Mouse (Mus musculus) CD8-positive naive resting alpha-beta T cell, adult 2 months (primary cell): ENCODE measurements at regions not wholly inside any gene's neighbourhood (a gene's known extent, or its start where the extent isn't known, plus 50 kb on each side); places are given as distances from the start of the nearest gene placed in this dataset.

ENCODE experiments used
- DNase-seq, 2 experiments: peaks; one replicate each; pipeline ENCODE4 v3.0.0; 2022; ENCODE audit warnings: low read depth in 2 of 2, low spot score in 2 of 2

DNA sequence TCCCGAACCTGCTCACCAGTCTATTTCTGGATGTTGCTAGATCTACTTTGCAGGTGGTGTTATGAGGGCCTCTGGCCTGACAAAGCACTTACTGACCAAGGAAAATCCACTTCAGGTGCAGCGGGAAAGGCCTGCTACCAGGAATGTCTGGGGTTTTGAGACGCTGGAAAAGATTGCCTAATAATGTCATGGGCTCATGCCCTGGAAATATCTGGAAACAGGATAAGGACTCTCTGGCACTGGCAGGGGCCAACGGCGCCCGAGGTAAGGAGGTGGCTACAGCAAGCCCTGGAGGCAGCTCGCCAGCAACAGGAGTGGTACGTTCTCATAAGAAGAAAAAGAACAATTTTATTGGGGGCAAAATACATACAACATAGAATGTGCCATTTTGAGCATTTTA, 94.7 kb downstream of the Zfp36l1 start:
- DNase-seq: no peak

DNA sequence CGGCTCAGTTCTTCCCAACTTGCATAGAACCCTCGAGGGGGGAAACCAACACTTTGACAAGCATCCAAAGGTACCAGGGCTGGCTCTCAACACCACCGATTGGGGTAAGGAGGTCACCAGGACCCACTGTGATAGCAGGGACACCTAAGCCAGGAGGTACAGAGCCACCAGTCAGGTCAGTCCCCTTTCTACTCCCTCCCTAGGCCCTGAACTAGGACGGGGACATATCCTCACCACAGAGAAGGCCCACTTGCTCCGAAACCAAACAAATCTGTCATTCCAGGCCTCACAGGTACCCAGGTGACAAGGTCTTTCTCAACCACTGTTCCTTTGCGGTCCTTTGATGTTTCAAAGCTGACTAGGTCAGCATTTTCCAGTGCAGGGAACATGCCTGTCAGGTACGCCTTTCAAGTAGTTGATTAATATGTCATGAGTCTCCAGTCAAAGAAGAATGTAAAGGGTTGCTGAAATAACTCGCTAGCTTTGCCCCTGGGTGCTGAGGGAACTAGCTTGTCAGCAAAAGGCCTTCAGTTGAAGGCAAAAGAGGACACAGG, 95.4 kb downstream of the Zfp36l1 start:
- no peak for DNase-seq

DNA sequence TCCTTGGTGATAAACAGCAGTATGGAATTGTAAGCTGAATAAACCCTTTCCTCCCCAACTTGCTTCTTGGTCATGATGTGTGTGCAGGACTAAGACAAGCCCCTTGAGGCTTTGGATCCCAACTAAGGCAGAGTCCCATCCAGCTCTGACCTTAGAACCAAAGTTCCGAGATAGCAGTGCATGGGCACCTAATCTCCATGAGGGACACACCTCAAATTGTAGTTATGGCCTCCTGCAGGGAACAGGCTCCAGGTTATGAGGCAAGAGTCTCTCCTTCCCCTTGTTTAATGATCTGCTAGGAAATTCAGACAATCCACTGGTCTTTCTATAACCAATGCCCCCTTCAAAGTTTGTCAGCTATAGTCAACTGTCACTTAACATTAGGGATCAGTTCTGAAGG, 96.9 kb downstream of the Zfp36l1 start:
- no peak for DNase-seq

DNA sequence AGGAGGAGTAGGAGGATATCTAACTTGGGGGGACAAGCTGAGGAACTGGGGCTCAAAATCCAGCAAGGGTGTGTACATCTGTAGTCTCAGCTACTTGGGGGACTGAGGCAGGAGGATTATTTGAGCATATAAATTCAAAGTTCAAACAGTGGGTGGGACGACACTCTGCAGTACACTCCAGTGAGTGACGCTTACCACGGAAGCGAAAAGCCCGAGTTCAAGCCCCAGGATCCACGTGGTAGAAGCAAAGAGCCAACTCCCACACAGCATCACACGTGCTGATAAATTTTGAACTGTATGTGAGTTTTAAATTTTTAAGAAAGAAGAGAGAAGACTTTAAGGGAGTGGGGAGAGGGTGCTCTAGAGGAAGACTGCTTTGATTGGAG, 98.2 kb downstream of the Zfp36l1 start:
- DNase-seq: no peak

DNA sequence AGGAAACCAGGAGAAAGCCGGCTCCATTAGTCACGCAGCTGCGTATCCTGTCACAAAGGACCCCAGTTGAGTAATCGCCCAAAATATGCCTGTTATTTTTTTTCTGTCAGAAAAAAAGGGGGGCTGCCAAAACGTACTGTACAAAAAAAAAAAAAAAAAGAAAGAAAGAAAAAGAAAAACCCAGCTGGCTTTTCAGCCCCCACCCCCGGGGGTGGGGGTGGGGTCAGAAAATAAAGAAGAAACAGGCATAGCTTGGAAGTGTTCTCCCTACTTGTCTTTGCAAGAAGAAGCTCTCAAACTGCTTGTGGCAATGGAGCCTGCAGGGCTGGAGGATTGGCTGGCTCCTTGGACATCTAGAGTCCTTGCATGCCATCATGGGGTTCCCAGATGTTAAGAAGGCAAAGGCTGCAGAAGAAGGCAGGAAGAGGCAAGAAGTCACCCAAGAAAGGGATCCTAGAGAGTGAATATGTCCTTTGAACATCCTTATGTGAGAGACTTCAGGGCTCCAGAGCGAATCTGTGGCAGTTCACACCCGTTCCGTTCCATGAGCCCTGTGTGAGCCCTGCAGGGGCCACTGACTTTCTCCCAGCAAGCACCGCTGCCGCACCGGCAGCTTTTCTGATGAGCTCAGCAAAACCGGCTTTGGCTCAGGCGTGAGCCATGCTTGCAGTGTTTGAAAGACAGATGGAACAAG, 98.8 kb downstream of the Zfp36l1 start:
- peak; percentile 23 to 40 for DNase-seq

DNA sequence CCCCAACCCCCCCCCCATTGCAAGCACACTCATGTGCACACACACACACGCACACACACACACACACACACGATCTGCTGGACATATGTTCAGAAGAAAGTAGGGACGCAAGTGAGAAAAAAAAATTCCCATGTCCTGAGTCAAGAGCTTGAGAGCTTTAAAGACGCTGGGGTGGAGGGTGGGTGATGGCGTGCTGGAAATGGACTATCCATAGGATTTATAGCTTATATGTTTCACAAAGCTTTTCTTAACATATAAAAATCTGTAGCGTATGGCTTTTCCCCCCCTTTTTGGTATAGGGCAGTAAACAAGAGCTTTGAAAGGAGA, 99.3 kb downstream of the Zfp36l1 start:
- DNase-seq: no peak

DNA sequence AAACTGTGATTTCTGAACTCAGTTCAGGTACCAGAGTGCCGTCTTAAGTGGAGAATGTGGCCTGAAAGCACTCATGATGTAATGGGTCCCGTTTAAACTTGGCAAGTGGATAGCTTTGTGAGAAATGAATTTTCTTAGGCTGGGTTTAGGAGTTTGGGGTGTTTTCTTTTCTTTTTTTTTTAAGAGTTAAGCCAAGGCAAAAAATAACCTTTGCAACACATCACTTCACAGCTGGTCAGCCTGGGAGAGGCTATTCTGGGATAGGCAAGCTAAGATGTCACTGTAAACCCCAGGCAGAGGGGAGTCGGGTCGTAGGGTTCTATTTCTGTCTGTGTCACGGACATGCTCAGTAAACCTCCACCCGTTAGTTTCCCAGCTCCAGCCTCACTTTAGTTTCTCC, 100.9 kb downstream of the Zfp36l1 start:
- no peak for DNase-seq

DNA sequence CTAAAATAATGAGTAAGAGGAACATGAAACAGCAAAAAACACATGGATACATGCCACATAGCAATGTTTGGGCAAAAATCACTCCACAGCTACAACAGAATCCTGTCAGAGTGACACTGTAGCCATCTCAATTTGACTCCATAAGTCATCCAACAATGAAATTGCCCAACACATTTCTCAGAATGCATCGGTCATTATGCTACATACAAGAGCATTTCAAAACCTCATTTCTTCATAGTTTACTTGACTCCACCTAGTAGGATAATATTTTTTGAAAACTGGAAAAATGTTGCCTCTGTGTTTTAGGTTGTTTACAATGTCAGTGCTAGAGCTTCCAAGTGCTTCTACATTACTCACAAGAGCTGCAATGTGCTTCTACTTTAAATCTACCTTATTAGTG, 101.9 kb downstream of the Zfp36l1 start:
- no peak for DNase-seq

DNA sequence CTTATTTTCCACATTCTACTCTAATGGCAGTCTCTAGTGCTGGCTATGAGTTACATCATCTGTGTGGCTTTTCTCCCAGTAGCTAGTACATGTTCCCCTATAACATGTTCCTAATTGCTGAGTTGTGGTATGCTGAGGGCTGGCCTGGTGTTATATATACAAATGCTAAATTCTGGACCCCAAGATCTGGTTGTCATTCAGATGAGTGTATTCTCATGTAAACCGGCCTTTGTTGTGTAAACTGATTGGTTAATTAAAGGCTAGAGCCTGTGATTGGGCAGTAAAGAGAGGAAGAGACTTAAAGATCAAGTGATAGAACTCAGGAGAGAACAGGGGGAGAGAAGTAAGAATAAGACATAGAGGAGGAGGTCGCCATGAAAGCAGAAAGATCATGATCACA, 102.6 kb downstream of the Zfp36l1 start:
- no peak for DNase-seq

DNA sequence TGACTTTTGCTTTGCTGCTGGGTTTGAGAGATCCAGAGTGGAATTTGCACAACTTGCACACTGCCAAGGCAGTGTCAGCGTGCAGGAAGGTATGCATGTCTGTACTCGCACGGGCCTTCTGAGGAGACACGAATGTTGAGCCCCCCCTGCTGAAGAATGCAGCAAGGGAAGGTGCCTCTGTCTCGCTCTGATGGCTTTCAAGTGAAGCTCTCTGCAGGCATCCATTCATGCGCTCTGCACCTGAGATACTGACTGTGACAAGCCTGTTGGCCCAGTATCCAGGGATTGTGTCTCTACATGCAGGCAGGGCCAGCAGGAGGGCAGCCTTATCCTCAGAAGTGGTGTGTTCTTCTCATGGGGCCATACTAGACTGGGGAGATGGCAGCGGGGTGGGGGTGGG, 105.0 kb downstream of the Zfp36l1 start:
- no peak for DNase-seq

DNA sequence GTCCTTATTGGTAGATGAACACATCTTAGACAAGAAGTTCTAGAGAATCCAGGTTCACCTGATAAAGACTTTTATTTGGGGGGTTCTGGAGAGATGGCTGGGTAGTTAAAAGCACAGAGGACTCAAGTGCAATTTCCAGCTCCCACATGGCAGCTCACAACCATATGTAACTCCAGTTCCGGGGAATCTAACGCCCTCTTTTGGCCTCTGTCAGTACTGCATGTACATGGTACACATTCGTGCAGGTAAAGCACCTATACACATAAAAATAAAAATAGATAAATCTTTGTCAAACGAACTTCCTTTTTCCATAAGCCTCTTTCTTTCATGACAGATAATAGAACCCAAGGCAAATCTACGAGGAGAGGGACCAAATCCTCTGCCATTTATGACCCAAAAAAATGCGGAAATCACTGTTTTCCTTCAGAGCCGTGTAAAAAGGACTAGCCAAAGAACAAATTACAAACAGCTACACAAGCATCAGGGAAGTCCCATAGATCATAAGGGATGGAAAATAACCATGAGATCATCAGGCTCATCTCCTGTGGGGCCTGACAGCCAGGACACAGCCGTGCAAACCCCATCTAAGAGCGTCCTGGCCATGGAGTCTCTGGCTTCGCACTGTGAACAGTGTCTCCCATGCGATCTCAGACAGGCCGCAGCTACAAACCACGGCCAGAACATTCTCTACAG, 107.4 kb downstream of the Zfp36l1 start:
- no peak for DNase-seq

DNA sequence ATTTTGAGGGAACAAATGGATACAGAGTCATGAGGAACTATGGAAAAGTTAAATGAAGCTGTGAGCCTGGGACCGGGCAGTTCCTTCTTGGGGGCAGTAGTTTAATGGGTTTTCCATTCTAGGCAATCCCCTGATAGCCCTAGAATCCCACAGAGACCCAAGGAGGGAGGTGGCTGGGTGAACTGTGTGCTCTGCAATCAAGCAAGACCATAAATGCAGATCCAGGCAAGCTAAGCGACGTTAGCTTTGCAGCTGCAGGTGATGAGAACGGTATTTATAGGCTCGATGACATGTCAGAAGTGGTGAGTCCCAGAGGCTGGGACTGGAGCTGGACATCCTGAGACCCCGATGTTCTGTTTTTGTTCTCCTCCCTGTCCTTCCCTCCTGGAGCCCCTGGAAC, 108.2 kb downstream of the Zfp36l1 start:
- DNase-seq: no peak

DNA sequence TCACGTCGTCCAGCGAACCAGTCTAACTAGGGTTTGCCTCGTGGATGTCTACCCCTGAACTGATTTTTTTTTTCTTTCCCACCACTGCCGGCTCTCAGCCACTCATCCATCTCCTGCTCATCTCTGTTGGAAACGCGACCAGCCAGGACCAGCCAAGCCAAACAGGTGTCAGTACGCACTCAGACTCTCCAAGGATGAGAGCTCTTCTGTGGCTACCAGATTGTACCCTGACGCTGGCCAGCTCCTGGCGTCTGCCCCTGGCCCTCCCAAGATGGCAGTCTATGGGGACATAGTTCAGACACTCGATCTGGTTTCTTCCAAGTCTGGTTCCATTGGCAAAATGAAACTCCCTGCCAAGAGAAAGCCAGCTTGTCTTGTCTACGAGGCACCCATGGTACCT, 109.3 kb downstream of the Zfp36l1 start:
- DNase-seq: no peak

DNA sequence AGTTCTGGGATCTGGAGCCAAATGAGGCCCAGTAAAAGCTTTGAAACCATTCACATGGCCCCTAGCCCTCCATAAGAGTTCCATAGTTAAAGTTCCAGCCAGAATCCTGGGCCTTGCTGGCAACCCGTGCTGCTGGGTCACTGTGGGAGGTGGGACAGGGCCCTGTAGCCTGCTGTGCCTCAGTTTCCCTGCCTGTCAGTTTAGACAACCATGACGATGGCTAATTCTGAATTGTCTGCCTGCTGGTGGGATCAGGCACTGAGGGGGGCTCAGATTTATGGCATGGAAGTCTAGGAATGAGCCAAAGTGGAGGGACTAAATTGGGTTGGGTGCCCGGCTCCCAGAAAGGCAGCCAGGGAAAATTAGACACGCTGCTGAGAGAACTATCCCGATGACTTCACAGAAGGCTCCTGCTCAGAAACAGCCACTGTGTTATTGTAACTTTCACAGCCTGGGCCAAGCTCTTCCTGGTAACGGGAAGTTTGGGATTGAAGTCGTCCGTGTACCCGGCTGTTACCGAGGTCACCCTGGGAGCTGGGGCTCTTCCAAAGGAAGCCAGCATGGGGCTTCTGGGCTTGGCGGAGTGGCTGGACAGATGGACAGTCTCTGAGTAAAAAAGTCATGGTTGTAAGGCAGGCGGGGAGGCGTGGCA, 110.2 kb downstream of the Zfp36l1 start:
- DNase-seq: no peak

DNA sequence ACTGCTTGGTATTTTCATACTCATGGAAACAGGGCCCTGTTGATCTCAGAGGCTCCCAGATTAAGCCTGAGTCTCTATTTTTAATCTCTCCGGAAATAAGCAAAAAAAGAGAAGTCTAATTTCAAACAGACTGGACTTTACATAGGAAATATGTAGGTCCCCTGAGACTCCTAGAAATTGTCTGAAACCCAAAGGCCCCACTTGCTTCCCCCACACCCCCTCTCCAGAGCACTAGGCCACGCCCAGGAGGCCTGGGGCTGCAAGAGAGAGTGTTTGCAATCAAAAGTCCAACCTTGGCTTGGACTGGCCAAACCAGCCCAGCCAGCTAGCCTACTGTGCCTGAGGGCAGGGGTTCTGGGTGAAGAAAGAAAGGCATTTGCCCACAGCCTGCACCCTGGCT, 111.0 kb downstream of the Zfp36l1 start:
- DNase-seq: no peak

DNA sequence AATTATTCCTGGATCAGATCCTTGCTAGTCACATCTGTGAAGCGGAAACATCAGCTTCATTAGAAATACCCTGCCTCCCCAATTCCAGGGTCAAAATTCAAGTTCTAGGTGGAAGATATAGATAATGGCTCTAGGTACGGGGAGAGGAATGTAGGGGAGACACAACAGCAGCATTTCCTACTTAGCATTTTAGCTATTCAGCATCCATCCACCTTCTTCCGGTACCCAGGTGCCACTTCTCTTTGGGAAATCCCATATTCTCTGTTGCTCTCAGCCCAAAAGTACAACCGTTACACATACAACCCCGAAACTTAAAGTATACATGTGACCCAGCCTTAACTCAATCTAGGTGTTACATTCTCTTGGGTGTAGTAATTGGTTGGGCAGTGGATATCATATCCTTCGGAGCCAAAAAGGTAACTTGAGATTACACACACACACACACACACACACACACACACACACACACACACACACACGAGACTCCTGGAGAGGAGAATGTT, 112.9 kb downstream of the Zfp36l1 start:
- no peak for DNase-seq

DNA sequence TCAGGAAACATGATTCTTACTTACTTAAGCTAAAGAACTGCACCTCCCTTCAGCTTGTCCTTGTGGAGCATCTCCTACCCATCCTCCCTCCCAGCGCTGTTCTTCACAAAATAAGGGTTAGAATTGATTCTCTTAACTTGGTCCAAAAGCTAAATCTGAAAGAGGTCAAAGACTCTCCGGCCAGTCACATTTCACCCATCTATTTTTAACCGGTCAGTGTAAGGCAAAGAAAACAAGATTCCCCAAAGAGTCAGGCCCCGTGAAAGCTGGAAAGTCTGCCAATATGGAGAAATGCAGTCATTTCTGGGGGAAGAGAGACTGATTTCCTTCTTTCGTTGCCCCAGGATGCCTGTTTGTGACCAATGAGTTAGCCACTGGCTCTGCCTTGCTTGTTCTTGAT, 114.0 kb downstream of the Zfp36l1 start:
- no peak for DNase-seq

DNA sequence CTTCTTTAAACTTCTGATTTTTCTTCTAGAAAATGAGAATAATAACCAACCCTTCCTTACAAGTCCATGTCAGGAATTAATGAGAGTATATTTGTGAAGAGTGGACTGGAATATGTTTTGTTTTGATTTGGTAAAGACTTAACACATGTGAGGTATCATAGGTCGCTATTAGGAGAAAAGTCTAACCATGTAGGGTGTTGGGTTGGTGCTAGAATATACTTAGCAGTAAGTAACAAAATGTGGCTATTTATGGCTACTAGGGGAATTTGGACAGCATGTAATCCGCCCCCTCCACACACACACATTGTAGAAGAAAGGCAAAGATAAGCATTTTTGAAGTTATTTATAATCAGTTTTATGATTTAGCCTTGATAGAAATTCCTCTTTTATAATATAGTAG, 114.5 kb downstream of the Zfp36l1 start:
- no peak for DNase-seq

DNA sequence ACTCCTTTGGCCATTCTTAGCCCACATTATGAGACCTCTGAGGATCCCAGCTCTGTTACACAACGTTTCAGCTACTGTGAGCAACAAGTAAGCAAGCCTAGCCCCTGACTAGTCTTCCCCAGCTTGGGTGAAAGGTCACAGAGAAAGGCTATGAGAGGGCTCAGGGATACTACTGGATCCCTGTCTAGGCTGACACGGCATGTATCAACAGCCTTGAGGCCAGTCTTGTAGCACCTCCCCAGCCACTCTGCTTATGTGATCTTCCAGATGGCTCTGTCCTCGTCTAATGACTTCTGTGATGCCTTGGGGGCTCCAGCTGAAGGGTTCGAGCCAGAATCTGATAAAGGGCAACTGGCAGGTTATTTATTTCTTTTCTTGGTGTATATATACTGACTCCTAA, 115.6 kb downstream of the Zfp36l1 start:
- DNase-seq: no peak

DNA sequence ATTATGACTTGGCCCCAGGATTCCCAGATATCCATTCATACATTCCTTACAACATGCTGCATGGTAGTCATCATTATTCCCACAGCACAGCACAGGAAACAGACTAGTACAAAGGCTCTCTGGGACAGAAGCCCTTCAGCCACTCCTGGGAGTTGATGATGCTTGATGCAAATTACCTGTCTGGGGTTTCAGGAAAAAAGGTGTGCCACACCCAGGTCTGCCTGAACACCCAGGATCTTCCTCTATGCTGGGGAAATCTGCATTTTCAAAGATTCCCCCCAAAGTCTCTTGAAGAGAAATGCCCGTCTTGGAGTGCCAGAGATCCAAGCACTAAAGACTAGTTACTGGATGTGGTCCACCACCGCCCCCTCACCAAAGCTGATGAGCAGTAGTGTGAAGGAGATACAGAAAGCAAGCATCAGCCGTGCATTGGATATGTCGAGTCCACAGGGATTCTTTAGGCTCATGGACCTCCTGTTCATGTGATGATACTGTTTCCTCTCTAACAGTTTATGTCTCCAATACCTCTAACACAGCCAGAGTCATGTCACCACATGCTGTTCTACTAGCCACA, 117.2 kb downstream of the Zfp36l1 start:
- no peak for DNase-seq

DNA sequence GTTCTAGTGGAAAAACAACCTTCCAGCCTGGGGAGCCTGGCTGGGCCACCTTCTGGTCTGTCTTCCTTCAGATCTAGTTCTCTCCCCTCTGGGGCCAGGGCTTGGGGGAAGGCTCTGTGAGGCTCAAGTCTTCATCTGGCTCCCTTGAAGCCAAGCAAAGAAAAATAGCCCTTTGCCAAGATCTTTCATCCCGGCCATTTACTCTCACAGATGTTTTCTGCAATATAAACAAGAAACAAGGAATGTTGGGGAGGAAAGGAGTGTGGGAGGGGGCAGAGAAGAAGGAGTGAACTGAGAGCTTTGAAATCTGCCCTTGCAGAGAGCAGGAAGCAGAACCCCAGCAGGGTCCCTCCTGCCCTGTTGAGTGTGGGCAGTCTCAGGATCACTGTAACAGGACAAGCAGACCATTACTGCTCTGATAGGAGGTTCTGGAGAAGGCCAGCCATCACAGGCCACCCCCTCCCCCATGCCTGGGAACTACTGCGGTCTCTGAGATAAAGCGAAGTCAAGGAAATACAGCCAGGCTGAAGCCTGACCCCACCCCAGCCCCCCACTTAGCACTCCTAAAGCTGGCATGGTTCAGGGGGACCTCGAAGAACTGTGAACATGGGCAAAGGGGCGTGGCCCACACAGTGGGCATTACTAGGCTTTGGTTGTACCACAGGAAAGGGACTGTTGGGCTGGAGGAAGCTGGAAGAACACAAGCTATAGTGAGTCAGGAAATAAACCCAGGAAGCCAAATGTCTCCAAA, 118.8 kb downstream of the Zfp36l1 start:
- DNase-seq: no peak
